Mouse (Mus musculus) midbrain, postnatal 0 days (tissue): Measurements from ENCODE around the gene Il3. TPM values are rescaled to one million over a fixed set of nuclear protein-coding genes. Genes with fewer than 3 reads are reported as not detected.

ENCODE experiments used
- ATAC-seq: fragments of 200-750 bp; cut with Nextera tagmentation; 2 replicates; pipeline ENCODE4 v1.8.0; 2017; ENCODE audit warnings: moderate number of reproducible peaks, mild to moderate bottlenecking, moderate TSS enrichment, moderate library complexity; ENCODE audit not compliant: low FRiP score
- DNase-seq: peaks from one replicate; pipeline ENCODE4 v3.0.0-alpha.2; 2015; ENCODE audit warnings: low spot score
- H3K27ac ChIP-seq: fragments of 300-500 bp; sonication (generic); 2 replicates; pipeline ENCODE4 v1.5.1; 2014; ENCODE audit warnings: low read depth, mild to moderate bottlenecking, low read length, mixed read lengths
- H3K27me3 ChIP-seq: fragments of 300-500 bp; sonication (generic); 2 replicates; pipeline ENCODE4 v1.6.1; 2014; ENCODE audit warnings: low read length, control low read depth, mixed read lengths; ENCODE audit not compliant: insufficient read depth
- H3K36me3 ChIP-seq: fragments of 300-500 bp; sonication (generic); 2 replicates; pipeline ENCODE4 v1.6.1; 2014; ENCODE audit warnings: low read length, control low read depth, mixed read lengths; ENCODE audit not compliant: insufficient read depth
- H3K4me1 ChIP-seq: fragments of 300-500 bp; sonication (generic); 2 replicates; pipeline ENCODE4 v1.6.1; 2014; ENCODE audit warnings: mild to moderate bottlenecking, control low read depth, antibody characterized with exemption, low read length, mixed read lengths; ENCODE audit not compliant: insufficient read depth
- H3K4me2 ChIP-seq: fragments of 300-500 bp; sonication (generic); 2 replicates; pipeline ENCODE4 v1.6.1; 2014; ENCODE audit warnings: low read depth, mild to moderate bottlenecking, low read length, mixed read lengths; ENCODE audit not compliant: poor library complexity, severe bottlenecking
- H3K4me3 ChIP-seq: fragments of 300-500 bp; sonication (generic); 2 replicates; pipeline ENCODE4 v1.5.1; 2014; ENCODE audit warnings: low read depth, mild to moderate bottlenecking, low read length, moderate library complexity
- H3K9ac ChIP-seq: fragments of 300-500 bp; sonication (generic); replicated peaks from 2 replicates; pipeline ENCODE4 v1.6.1; 2014; ENCODE audit warnings: mild to moderate bottlenecking, low read length, moderate library complexity, mixed read lengths; ENCODE audit not compliant: poor library complexity, severe bottlenecking
- H3K9me3 ChIP-seq: fragments of 300-500 bp; sonication (generic); 2 replicates; pipeline ENCODE4 v1.6.1; 2016; ENCODE audit warnings: low read length, control low read depth
- CTCF ChIP-seq: IDR thresholded peaks from 2 replicates; pipeline ENCODE4 v1.5.1; 2016; ENCODE audit warnings: antibody characterized with exemption, mild to moderate bottlenecking
- WGBS: fragments of 180-500 bp; shearing (Covaris S2); extraction: QIAGEN DNeasy Blood & Tissue Kit; methylation state at CpG from one replicate; pipeline ENCODE4 v1.1.7; 2014; 5-methylcytosine and 5-hydroxymethylcytosine counted together
- polyA plus RNA-seq: library from polyadenylated mRNA; unstranded; fragments of >200 nt; fragmentation: Nextera tagmentation; extraction: Ambion mirVana; gene quantifications from 2 replicates; pipeline ENCODE4 v1.2.1, GENCODE M21; 2015
- total RNA-seq: library from RNA; depleted of rRNA; stranded (reverse); fragments of >200 nt; gene quantifications from 2 replicates; pipeline ENCODE4 v1.2.3, GENCODE M21; 2014; rRNA removed

The Il3 gene
- total RNA-seq, result not detected in 2 replicates
- not detected in 2 replicates for polyA plus RNA-seq

DNA sequence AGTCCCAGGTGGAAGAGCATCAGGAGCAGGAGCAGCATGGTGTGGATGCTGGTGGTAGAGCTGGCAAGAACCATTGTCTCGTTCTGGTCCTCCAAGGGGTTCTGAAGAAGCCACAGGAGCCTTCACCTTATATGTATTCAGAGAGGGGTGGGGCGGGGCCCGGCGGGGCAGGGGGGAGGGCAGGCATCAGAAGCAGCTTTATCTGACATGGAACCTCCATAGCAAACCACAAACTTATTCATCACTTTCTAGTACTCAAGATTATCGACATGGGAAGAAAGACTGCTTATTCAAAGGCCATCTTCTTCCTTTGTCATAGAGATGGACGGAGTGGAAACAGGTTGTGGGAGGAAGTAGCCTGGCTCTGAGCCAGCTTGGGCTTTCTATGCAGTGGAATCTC is at the start of gene Il3:
Gene Il3 (minus strand): TSS at position 101 of the 400 bp plus-strand sequence.
- no peak for ATAC-seq
- H3K4me2 ChIP-seq, result no peak within 1 kb of the TSS
- no peaks in the 10 kb centered on the region for H3K36me3 ChIP-seq
- TF ChIP-seq CTCF, result no peak
- no peak within 1 kb of the TSS for H3K4me3 ChIP-seq
- no peaks in the 10 kb centered on the region for H3K27me3 ChIP-seq
- no peaks in the 10 kb centered on the region for H3K4me1 ChIP-seq
- DNase-seq, result no peak
- no peak within 1 kb of the TSS for H3K27ac ChIP-seq
- no peaks in the 10 kb centered on the region for H3K9me3 ChIP-seq
- WGBS, result 80% methylated on average over 6 of the region's 6 CpGs
- no peak within 1 kb of the TSS for H3K9ac ChIP-seq

DNA sequence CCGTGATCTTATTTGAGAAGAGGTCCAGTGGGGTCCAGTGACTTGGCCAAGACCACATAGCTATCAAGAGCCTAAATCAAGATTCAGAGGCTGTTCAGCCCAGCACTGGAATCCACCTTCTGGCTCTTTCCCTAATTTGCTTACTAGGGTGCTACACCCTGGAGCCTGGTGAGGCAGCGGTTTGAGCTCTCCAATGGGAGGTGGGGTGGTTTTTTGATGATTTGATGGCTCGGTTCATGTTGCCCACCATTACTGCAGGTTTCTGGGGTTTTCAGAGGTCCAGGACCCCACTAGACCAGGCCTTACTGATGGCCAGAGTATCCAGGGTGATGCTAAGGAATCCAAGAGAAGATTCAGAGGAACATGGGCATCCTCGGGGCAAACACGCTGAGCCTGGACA is 48.3 kb upstream of the Il3 start:
- ATAC-seq (no peak), DNase-seq (no peak)
- no peak overlapping the region for H3K27ac ChIP-seq
- H3K4me2 ChIP-seq, result no peak overlapping the region
- no peaks in the 10 kb centered on the region for H3K9me3 ChIP-seq
- 83% methylated on average over 5 of the region's 5 CpGs for WGBS
- no peak overlapping the region for H3K4me3 ChIP-seq
- H3K27me3 ChIP-seq, result no peaks in the 10 kb centered on the region
- no peak for TF ChIP-seq CTCF
- peaks cover 5% of the 10 kb centered on the region; the same call in 1 of the 2 replicates for H3K36me3 ChIP-seq
- no peak overlapping the region for H3K9ac ChIP-seq
- peaks cover 13% of the 10 kb centered on the region for H3K4me1 ChIP-seq

DNA sequence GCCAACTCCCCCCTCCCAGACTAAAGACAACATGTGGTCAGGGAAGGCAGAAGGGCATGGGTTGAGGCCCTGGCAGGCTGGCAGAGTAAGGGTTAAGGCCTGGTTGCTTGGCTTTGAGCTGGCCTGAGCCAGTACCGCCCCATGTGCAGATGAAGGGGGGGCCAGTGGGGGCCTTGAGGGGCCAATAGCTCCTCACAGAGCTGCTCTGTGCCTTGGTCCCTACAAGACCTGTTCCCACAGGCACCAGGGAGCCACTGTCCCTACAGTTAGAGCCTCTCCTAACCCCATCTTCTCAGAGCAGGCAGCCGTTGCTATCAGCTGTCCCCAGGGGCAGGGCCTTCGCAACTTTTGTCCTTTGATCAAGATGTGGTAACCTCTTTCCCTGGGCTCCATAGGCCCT is 47.7 kb upstream of the Il3 start:
- H3K9me3 ChIP-seq, result no peaks in the 10 kb centered on the region
- H3K9ac ChIP-seq, result no peak overlapping the region
- H3K36me3 ChIP-seq, result no peaks in the 10 kb centered on the region
- WGBS, result 5% methylated on average over 3 of the region's 3 CpGs
- TF ChIP-seq CTCF, result no peak
- no peak overlapping the region for H3K4me3 ChIP-seq
- H3K27me3 ChIP-seq, result no peaks in the 10 kb centered on the region
- ATAC-seq (peak; percentile 70), DNase-seq (peak; percentile 53)
- H3K4me2 ChIP-seq, result no peak overlapping the region
- H3K27ac ChIP-seq, result no peak overlapping the region
- peaks cover 13% of the 10 kb centered on the region for H3K4me1 ChIP-seq

DNA sequence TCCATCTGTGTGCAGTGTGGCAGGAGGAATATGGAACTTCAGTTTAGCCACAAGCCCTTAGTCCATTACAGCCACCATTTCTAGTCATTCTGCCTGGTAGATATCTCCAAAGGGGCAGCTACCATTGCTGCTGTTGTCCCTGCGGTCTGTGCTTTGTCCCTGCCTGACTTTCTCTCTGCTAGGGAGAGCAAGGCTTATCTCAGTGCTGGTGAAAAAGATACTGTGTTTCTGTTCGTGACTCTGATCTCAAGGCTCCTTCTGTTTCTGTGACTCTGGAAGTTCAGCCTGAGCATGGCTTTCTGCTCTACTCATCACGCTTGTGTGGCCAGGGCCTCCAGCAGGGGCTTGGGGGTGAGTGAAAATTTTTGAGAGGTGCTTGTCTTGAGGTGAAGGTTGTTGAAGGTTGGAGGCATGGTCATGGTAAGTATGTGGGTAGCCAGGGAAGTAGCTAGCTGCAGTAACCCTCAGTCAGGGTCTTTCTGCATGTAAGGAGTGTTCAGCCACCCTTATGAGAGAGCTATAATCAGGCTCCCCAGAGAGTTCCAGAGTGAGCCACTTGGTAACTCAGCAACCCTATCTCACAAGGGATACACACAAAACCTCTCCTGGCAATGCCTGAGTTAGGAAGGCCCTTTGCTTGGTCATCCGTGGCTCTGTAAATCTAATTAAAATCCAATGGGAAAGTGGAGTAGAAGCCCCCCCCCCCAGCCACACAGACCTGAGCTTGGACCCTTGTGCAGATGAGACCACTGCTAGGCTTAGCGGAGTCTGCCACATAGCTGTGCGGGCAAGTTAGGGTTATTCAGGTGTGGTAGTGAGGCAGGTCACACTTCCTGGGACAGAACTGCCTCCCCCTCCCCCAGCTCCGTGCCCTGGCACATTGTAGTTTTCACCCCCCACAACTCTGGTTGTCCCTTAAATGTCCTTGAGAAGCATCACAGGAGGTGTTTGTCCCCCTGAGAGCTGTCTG is 46.6 kb upstream of the Il3 start:
- H3K4me2 ChIP-seq, result no peak overlapping the region
- no peak overlapping the region for H3K27ac ChIP-seq
- no peak for ATAC-seq
- H3K9me3 ChIP-seq, result no peaks in the 10 kb centered on the region
- peaks cover 13% of the 10 kb centered on the region for H3K4me1 ChIP-seq
- 61% methylated on average over 7 of the region's 7 CpGs for WGBS
- no peak for DNase-seq
- no peak for TF ChIP-seq CTCF
- no peaks in the 10 kb centered on the region for H3K27me3 ChIP-seq
- no peak overlapping the region for H3K9ac ChIP-seq
- no peak overlapping the region for H3K4me3 ChIP-seq
- no peaks in the 10 kb centered on the region for H3K36me3 ChIP-seq

DNA sequence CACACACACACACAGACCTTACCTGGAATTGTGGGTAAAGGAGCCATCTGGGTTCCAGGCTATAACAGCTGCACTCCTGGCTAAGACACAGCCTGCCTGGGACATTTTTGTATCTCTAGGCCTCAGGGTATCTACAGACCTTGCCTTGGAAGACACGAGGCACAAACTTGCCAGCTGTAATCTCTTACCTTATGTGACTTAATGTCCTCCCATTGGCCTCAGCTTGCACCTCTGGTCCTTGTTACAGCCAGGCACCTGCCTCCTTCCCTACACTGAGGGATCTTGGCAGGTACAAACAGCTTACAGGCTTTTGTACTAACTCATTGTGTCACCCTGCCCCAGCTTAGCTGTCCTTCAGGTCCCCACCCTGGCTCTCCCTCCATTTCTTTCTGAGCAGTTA is 45.5 kb upstream of the Il3 start:
- DNase-seq (no peak), ATAC-seq (no peak)
- H3K36me3 ChIP-seq, result no peaks in the 10 kb centered on the region
- H3K4me2 ChIP-seq, result no peak overlapping the region
- H3K9me3 ChIP-seq, result no peaks in the 10 kb centered on the region
- H3K4me3 ChIP-seq, result no peak overlapping the region
- no peak overlapping the region for H3K27ac ChIP-seq
- H3K27me3 ChIP-seq, result no peaks in the 10 kb centered on the region
- peaks cover 13% of the 10 kb centered on the region for H3K4me1 ChIP-seq
- no peak overlapping the region for H3K9ac ChIP-seq
- WGBS, result 29% methylated on average over 1 of the region's 1 CpGs
- TF ChIP-seq CTCF, result no peak

DNA sequence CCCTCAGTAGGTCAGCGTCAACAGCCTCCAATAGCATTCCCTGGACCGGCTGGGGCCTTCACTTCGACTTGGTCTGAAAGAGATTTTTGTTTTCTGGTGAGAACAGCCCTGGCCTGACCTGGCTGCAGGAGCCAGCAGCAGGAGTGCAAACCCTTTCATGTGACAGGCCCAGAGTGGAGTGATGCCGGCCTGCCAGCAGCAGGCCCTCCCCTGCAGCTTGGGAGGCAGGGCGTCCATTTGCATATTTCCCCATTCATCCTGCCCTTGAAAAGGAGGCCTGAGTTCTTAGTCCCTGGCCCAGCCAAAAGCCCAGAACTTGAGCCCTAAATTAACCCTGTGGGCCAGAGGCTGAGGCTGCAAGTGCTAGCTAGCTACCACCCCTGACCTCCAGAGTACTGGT is 44.9 kb upstream of the Il3 start:
- TF ChIP-seq CTCF, result no peak
- H3K27me3 ChIP-seq, result no peaks in the 10 kb centered on the region
- 17% methylated on average over 5 of the region's 5 CpGs for WGBS
- DNase-seq (peak; percentile 66), ATAC-seq (no peak)
- 0 out of 2 replicates have a peak overlapping the region, but pooled peaks have one; percentile 55 for H3K27ac ChIP-seq
- H3K4me1 ChIP-seq, result peaks cover 13% of the 10 kb centered on the region
- no peaks in the 10 kb centered on the region for H3K9me3 ChIP-seq
- no peak overlapping the region for H3K9ac ChIP-seq
- no peak overlapping the region for H3K4me3 ChIP-seq
- H3K4me2 ChIP-seq, result no peak overlapping the region
- no peaks in the 10 kb centered on the region for H3K36me3 ChIP-seq
